Mouse (Mus musculus): ENCODE results near the gene Klhl40.

Gene Klhl40

GRCm38 (mm10) chr9:121776511-121776910 lies 896 bp upstream of the Klhl40 start:
- in situ Hi-C loops (cut with MboI; ENCODE audit: unreplicated experiment in 2 of 2) = no loop called here

DNA sequence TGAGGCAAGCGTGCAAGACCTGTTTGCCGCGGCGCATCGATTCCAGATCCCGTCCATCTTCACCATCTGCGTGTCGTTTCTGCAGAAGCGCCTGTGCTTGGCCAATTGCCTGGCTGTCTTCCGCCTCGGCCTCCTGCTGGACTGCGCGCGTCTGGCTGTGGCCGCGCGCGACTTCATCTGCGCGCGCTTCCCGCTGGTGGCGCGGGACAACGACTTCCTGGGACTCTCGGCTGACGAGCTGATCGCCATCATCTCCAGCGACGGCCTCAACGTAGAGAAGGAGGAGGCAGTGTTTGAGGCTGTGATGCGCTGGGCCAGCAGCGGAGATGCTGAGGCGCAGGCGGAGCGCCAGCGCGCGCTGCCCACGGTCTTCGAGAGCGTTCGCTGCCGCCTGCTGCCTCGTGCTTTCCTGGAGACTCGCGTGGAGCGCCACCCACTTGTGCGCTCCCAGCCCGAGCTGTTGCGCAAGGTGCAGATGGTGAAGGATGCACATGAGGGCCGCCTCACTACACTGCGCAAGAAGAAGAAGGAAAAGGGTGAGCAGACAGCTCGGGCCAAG lies 738 bp downstream of the Klhl40 start:
- in situ Hi-C loops (cut with MboI; ENCODE audit: unreplicated experiment in 2 of 2) = no loop called here

- in situ Hi-C loops (cut with MboI; ENCODE audit: unreplicated experiment in 2 of 2) = no loop called here
Measured at GRCm38 (mm10) chr9:121784801-121785200, 7.4 kb downstream of the Klhl40 start.

- in situ Hi-C loops (cut with MboI; ENCODE audit: unreplicated experiment in 2 of 2) = no loop called here
Measured at GRCm38 (mm10) chr9:121785261-121785660, 7.9 kb downstream of the Klhl40 start.

DNA sequence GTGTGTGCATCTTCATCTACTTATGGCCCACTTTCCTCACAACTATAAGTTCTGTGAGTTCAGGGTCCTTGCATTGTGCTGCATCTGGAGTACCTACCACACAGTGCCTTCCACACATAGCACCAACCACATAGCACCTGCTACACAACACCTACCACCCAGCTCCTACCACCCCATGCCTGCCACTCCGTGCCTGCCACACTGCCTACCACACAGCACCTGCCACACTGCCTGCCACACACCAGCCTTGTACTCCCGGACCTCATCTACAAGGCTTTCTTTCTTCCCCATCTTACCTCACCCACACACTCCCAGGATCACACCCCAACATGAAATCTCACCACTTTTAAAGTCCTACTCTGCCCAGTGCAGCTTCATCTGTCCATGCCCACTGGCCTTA lies 9.0 kb downstream of the Klhl40 start:
- in situ Hi-C loops (cut with MboI; ENCODE audit: unreplicated experiment in 2 of 2) = no loop called here

DNA sequence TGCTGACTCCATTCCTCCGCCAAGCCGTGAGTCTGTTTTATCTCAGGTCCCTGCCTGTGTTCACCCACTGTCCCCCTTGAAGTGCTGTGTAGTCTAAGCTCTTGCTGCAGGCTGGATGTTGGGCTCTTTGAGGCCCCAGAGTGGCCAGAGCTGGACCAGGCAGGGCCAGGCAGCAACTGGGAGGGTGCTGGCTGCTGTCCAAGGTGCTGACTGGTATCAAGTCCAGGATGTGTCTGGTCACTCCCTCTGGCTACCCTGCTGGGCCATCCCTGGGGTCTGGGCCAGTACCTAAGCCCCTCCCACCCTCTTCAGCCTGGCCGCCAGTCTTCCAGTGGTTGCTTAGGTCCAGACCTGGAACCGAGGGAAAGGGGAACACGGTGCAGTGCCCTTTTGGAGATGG lies 13.8 kb downstream of the Klhl40 start:
- in situ Hi-C loops (cut with MboI; ENCODE audit: unreplicated experiment in 2 of 2) = no loop called here

DNA sequence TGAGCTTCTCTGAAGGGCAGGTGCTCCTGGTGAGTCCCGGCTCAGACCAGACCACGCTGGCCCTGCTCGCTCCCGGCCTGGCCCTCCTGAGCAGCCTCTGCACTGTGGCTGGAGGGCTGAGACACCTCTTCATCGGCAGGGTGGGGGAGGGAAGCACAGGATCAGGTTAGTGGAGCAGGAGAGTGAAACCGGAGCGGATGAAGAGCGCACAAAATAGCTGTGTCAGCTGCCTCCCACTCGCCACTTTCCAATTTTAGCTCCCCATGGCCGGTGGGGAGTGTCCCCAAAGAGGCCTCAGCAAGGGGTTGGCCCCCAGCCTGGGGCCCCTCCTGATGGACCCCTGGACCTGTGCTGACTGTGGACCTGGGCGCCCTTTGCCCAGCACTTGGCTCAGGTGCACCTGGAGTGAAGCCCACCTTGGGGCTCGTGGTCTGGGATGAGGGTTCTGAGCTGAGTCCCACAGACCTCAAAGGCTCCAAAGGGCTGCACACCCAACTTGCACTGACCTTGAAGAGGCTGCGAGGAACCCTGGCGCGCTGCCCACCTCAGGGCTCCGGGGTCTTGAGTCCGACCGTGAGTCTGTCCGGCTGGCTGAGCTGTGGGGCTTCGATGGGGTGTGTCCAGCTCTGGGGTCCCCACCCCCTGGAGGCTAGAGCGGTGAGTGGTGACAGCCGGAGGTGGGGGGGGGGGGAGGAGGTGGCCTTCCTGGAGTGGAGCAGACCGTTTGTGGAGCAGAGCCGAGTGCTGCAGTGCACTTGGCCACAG lies 14.5 kb downstream of the Klhl40 start, which contains the start of gene Hhatl:
Gene Hhatl, minus strand, starts transcription at position 751 of the 765 bp plus-strand sequence.
- in situ Hi-C loops (cut with MboI; ENCODE audit: unreplicated experiment in 2 of 2) = no loop called here

DNA sequence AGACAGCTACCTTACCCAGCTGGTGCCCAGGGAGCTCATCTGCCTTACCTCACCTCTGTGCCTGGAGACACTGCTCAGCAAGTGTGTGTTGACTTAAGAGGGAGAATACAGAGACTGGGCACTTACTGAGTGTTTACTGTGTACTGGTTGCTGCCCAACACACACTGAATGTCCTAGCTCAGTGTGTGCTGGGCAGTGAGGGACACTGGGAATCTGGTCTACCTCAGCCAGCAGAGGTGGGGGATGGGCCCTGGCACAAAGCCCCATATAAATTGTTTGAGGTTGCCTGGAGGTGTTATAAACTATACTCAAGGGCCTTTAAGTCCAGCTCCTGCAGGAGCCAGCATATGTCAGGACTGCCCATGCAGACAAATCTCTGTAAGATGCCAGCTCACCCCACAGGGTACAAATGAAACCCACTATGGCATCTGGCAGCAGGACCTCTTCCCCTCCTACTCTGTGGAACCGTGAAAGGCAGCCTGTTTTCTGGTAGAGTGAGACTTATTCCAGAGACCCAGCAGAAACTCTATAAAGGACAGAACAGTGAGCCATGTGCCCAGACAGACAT lies 17.6 kb downstream of the Klhl40 start:
- in situ Hi-C loops (cut with MboI; ENCODE audit: unreplicated experiment in 2 of 2) = no loop called here

- in situ Hi-C loops (cut with MboI; ENCODE audit: unreplicated experiment in 2 of 2) = no loop called here
Measured at GRCm38 (mm10) chr9:121797722-121798121, 20.3 kb downstream of the Klhl40 start.

- in situ Hi-C loops (cut with MboI; ENCODE audit: unreplicated experiment in 2 of 2) = no loop called here
Measured at GRCm38 (mm10) chr9:121798887-121799520, 21.6 kb downstream of the Klhl40 start.

- in situ Hi-C loops (cut with MboI; ENCODE audit: unreplicated experiment in 2 of 2) = no loop called here
Measured at GRCm38 (mm10) chr9:121802747-121803146, 25.3 kb downstream of the Klhl40 start.

GRCm38 (mm10) chr9:121807546-121807945 lies 30.1 kb downstream of the Klhl40 start:
- in situ Hi-C loops (cut with MboI; ENCODE audit: unreplicated experiment in 2 of 2) = no loop called here

DNA sequence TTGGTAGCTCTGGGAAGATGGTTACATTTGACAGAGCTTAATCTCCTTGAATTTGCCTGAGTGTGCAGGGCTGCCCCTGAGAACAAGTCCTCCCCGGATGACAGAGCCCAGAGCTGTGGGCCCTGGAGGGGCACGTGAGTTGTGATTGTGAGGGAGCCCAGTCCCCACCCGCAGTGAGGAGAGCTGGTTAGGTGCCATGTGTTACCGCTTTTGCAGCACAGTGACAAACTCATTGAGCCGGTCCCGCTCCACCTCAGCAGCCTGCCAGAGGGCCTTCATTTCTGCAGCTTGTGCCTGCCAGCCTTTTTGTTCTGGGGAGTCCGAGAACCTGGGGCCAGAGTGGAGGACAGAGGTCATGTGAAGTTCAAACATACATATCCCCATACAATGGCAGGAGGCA lies 30.5 kb downstream of the Klhl40 start:
- in situ Hi-C loops (cut with MboI; ENCODE audit: unreplicated experiment in 2 of 2) = no loop called here

GRCm38 (mm10) chr9:121808511-121808910 lies 31.1 kb downstream of the Klhl40 start:
- in situ Hi-C loops (cut with MboI; ENCODE audit: unreplicated experiment in 2 of 2) = no loop called here

GRCm38 (mm10) chr9:121810081-121810821 lies 32.8 kb downstream of the Klhl40 start:
- in situ Hi-C loops (cut with MboI; ENCODE audit: unreplicated experiment in 2 of 2) = no loop called here

DNA sequence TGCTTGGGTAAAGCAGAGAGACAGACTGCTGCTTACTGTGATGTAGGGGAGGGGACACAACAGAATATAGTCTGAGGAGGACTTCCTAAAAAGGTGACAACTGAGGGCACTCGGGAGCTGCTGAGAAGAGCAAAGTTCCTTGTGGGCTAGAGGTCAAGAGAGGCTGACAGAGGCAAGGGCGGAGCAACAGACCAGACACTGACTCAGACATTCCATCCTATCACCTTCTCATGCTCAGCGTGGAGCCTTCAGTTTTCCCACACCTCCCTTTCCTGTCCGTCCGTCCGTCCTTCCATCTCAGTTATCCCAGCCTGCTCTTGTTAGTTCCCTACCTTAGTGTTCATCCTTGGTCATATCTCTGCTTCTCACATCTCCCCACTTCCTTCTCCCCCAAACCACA lies 37.8 kb downstream of the Klhl40 start:
- in situ Hi-C loops (cut with MboI; ENCODE audit: unreplicated experiment in 2 of 2) = no loop called here

DNA sequence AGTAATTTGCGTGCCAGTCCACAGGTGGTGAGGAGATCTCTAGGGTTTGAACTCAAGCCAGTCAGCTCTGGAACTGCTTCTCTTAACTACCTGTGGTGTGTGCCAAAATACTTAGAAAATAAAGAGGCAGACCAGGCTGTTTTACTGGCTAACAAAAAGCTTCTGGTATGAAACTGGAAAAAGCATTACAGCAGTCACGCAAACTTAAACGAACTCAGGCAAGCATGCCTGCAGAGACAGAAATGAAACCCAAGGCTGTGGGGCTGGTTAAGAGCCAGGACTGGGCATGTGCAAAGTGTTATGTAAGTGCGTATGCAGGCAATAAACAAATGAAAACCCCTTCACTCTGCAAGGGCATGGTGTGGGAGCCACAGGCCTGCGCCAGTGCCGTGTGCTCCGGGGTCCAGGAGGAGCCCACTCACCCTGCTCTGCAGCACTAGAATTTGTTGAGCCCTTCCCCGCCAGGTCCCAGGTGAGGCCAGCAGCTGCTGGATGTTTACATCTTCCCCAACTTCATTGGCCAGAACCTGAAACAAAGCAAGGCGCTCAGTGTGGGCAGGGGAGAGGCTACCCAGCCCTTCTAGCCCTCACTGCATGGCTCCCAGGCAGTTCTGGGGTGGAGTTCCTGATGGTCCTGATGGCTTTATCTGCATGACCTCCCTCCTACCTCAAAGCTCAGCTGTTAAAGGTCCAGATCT lies 41.8 kb downstream of the Klhl40 start:
- in situ Hi-C loops (cut with MboI; ENCODE audit: unreplicated experiment in 2 of 2) = no loop called here

DNA sequence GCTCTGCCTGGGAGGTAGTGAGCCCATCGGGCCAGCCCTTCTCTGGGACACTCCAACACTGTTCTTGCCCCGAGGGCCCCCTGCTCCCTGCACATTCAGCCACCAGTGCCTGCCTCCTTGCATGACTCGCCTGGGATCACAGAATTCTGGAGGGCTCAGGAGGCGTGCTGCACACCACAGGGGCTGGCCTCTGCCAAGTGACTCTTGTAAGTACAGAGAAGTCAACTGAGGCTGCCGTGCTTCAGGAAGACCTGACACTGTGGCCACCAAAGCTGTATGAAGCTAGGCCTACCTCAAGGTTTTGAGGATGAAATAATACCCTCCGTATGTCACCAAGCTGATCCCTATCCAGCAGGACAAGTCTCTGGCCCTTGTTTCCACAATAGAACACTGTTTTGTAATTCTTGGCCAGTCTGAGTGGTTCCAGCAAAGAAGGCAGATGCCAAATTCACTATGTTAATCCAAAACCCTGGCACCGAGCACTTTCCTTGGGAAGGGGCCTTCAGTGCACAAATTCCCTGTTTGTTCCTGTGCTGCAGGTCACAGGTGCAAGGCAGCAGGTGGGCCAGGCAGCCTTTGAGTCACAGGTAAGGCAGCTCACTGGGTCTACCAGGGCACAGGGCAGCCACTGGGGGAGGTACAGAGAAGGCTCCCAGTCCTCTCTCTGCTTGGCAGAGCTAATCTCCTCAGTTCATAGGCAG lies 42.5 kb downstream of the Klhl40 start:
- in situ Hi-C loops (cut with MboI; ENCODE audit: unreplicated experiment in 2 of 2) = loop anchor here (10.0 kb wide), 3 partner anchors 155 to 385 kb away; no protein-coding TSS in a partner anchor

- in situ Hi-C loops (cut with MboI; ENCODE audit: unreplicated experiment in 2 of 2) = loop anchor here (10.0 kb wide), 3 partner anchors 156 to 384 kb away; no protein-coding TSS in a partner anchor
Measured at GRCm38 (mm10) chr9:121820765-121821164, 43.4 kb downstream of the Klhl40 start.
